Mouse (Mus musculus): ENCODE data around the gene Gfy.

GRCm38 (mm10) chr7:45141319-45141718 is 38.0 kb downstream of the Gfy start:
- TF ChIP-seq POLR2A (IDR thresholded peaks at IDR 0.05; ENCODE audit: low read depth, low read length) (no peak), CTCF (IDR thresholded peaks at IDR 0.05; ENCODE audit: borderline replicate concordance, insufficient read depth, low read length) (no peak)
